Mouse (Mus musculus) hindbrain, embryonic 13.5 days (tissue): Measurements from ENCODE around the gene Btrc. TPM values are rescaled to one million over a fixed set of nuclear protein-coding genes. Genes with fewer than 3 reads are reported as not detected.
"Not testable (repeated sequence)": the region's sequence is repeated elsewhere in the genome, so short reads cannot be mapped to it uniquely, and the experiment has no call there.

ENCODE experiments used
- ATAC-seq: fragments of 200-750 bp; cut with Nextera tagmentation; 2 replicates; pipeline ENCODE4 v1.8.0; 2017; ENCODE audit warnings: moderate TSS enrichment; ENCODE audit not compliant: low FRiP score
- H3K27ac ChIP-seq: fragments of 300-500 bp; sonication (generic); 2 replicates; pipeline ENCODE4 v1.5.1; 2015; ENCODE audit warnings: inconsistent platforms, mild to moderate bottlenecking, moderate library complexity
- H3K27me3 ChIP-seq: fragments of 300-500 bp; sonication (generic); 2 replicates; pipeline ENCODE4 v1.6.1; 2015; ENCODE audit warnings: mild to moderate bottlenecking, inconsistent platforms
- H3K36me3 ChIP-seq: fragments of 300-500 bp; sonication (generic); 2 replicates; pipeline ENCODE4 v1.6.1; 2015; ENCODE audit warnings: mild to moderate bottlenecking, inconsistent platforms
- H3K4me1 ChIP-seq: fragments of 300-500 bp; sonication (generic); replicated peaks from 2 replicates; pipeline ENCODE4 v1.6.1; 2015; ENCODE audit warnings: inconsistent platforms
- H3K4me2 ChIP-seq: fragments of 300-500 bp; sonication (generic); 2 replicates; pipeline ENCODE4 v1.6.1; 2015; ENCODE audit warnings: inconsistent platforms, mild to moderate bottlenecking, moderate library complexity
- H3K4me3 ChIP-seq: fragments of 300-500 bp; sonication (generic); 2 replicates; pipeline ENCODE4 v1.5.1; 2015; ENCODE audit warnings: mild to moderate bottlenecking, inconsistent platforms
- H3K9ac ChIP-seq: fragments of 300-500 bp; sonication (generic); 2 replicates; pipeline ENCODE4 v1.6.1; 2015; ENCODE audit warnings: mild to moderate bottlenecking, inconsistent platforms
- H3K9me3 ChIP-seq: fragments of 300-500 bp; sonication (generic); 2 replicates; pipeline ENCODE4 v1.6.1; 2016; ENCODE audit warnings: inconsistent platforms
- WGBS: fragments of 180-500 bp; shearing (Covaris S2); methylation state at CpG from one replicate; pipeline ENCODE4 v1.1.7; 2015; 5-methylcytosine and 5-hydroxymethylcytosine counted together
- polyA plus RNA-seq: library from polyadenylated mRNA; unstranded; fragments of >200 nt; fragmentation: Nextera tagmentation; extraction: Ambion mirVana; gene quantifications from 2 replicates; pipeline ENCODE4 v1.2.1, GENCODE M21; 2015

Btrc gene
- polyA plus RNA-seq, 1 experiment from 2014 or later, result 71.6 TPM

- Histone ChIP-seq H3K27me3 (no peaks in the 10 kb centered on the region), H3K4me3 (no peak overlapping the region), H3K9me3 (no peaks in the 10 kb centered on the region), H3K4me2 (no peak overlapping the region), H3K36me3 (no peaks in the 10 kb centered on the region), H3K4me1 (peaks cover 11% of the 10 kb centered on the region), H3K9ac (no peak overlapping the region), H3K27ac (no peak overlapping the region)
- no peak for ATAC-seq
Observed at GRCm38 (mm10) chr19:45360486-45360885, 3.0 kb upstream of the Btrc start.

GRCm38 (mm10) chr19:45363933-45364391, 428 bp downstream of the Btrc start:
- WGBS, result under 1% methylated on average over 20 of the region's 20 CpGs
- Histone ChIP-seq H3K36me3 (no peaks in the 10 kb centered on the region), H3K9me3 (no peaks in the 10 kb centered on the region), H3K4me3 (peak overlapping the region; percentile 76), H3K4me2 (peak overlapping the region; percentile 70), H3K27ac (peak overlapping the region; percentile 97), H3K4me1 (peaks cover 28% of the 10 kb centered on the region), H3K9ac (peak overlapping the region; percentile 90), H3K27me3 (no peaks in the 10 kb centered on the region)
- ATAC-seq, result peak; percentile 91

GRCm38 (mm10) chr19:45366651-45367050, 3.1 kb downstream of the Btrc start:
- Histone ChIP-seq H3K4me3 (no peak overlapping the region), H3K4me1 (peaks cover 28% of the 10 kb centered on the region), H3K27ac (no peak overlapping the region), H3K4me2 (no peak overlapping the region), H3K9me3 (no peaks in the 10 kb centered on the region), H3K27me3 (no peaks in the 10 kb centered on the region), H3K9ac (no peak overlapping the region), H3K36me3 (peaks cover 4% of the 10 kb centered on the region; the same call in 1 of the 2 replicates)
- ATAC-seq, result no peak
- 89% methylated on average over 7 of the region's 7 CpGs for WGBS

- H3K36me3 ChIP-seq, result peaks cover 22% of the 10 kb centered on the region
- not testable (repeated sequence) for H3K9ac ChIP-seq, H3K4me1 ChIP-seq, H3K27me3 ChIP-seq, H3K27ac ChIP-seq, H3K4me2 ChIP-seq, H3K4me3 ChIP-seq, ATAC-seq, H3K9me3 ChIP-seq
- 97% methylated on average over 10 of the region's 10 CpGs for WGBS
Observed at GRCm38 (mm10) chr19:45384815-45385214, 21.3 kb downstream of the Btrc start.

GRCm38 (mm10) chr19:45388551-45388950, 25.0 kb downstream of the Btrc start:
- no peak for ATAC-seq
- no peak overlapping the region for H3K9ac ChIP-seq
- no peak overlapping the region for H3K4me3 ChIP-seq
- no peak overlapping the region for H3K4me2 ChIP-seq
- H3K4me1 ChIP-seq, result 0 out of 2 replicates have a peak, but pooled peaks cover 4% of the 10 kb centered on the region
- H3K9me3 ChIP-seq, result no peaks in the 10 kb centered on the region
- 67% methylated on average over 6 of the region's 6 CpGs for WGBS
- H3K27ac ChIP-seq, result no peak overlapping the region
- H3K36me3 ChIP-seq, result peaks cover 20% of the 10 kb centered on the region
- no peaks in the 10 kb centered on the region for H3K27me3 ChIP-seq

- no peak overlapping the region for H3K4me3 ChIP-seq
- H3K4me2 ChIP-seq, result no peak overlapping the region
- H3K27me3 ChIP-seq, result no peaks in the 10 kb centered on the region
- 77% methylated on average over 7 of the region's 7 CpGs for WGBS
- peak overlapping the region; percentile 26; the same call in 1 of the 2 replicates for H3K27ac ChIP-seq
- H3K36me3 ChIP-seq, result peaks cover 5% of the 10 kb centered on the region; the same call in 1 of the 2 replicates
- no peak overlapping the region for H3K9ac ChIP-seq
- peaks cover 5% of the 10 kb centered on the region for H3K4me1 ChIP-seq
- no peak for ATAC-seq
- no peaks in the 10 kb centered on the region for H3K9me3 ChIP-seq
Observed at GRCm38 (mm10) chr19:45394078-45394477, 30.5 kb downstream of the Btrc start.

GRCm38 (mm10) chr19:45411000-45411399, 47.5 kb downstream of the Btrc start:
- ATAC-seq, result no peak
- no peak overlapping the region for H3K9ac ChIP-seq
- no peak overlapping the region for H3K4me2 ChIP-seq
- H3K27ac ChIP-seq, result no peak overlapping the region
- no peaks in the 10 kb centered on the region for H3K27me3 ChIP-seq
- no peaks in the 10 kb centered on the region for H3K4me1 ChIP-seq
- WGBS, result 85% methylated on average over 2 of the region's 2 CpGs
- no peaks in the 10 kb centered on the region for H3K9me3 ChIP-seq
- no peak overlapping the region for H3K4me3 ChIP-seq
- 0 out of 2 replicates have a peak, but pooled peaks cover 3% of the 10 kb centered on the region for H3K36me3 ChIP-seq

GRCm38 (mm10) chr19:45412694-45413093, 49.2 kb downstream of the Btrc start:
- no peak for ATAC-seq
- Histone ChIP-seq H3K4me1 (no peaks in the 10 kb centered on the region), H3K27me3 (no peaks in the 10 kb centered on the region), H3K4me3 (no peak overlapping the region), H3K4me2 (no peak overlapping the region), H3K9me3 (no peaks in the 10 kb centered on the region), H3K36me3 (0 out of 2 replicates have a peak, but pooled peaks cover 3% of the 10 kb centered on the region), H3K9ac (no peak overlapping the region), H3K27ac (no peak overlapping the region)
- 92% methylated on average over 3 of the region's 3 CpGs for WGBS

- H3K9ac ChIP-seq, result no peak overlapping the region
- H3K27ac ChIP-seq, result no peak overlapping the region
- no peak for ATAC-seq
- H3K9me3 ChIP-seq, result no peaks in the 10 kb centered on the region
- WGBS, result 90% methylated on average over 3 of the region's 3 CpGs
- no peak overlapping the region for H3K4me3 ChIP-seq
- H3K36me3 ChIP-seq, result 0 out of 2 replicates have a peak, but pooled peaks cover 3% of the 10 kb centered on the region
- no peak overlapping the region for H3K4me2 ChIP-seq
- H3K4me1 ChIP-seq, result no peaks in the 10 kb centered on the region
- H3K27me3 ChIP-seq, result no peaks in the 10 kb centered on the region
Observed at GRCm38 (mm10) chr19:45413966-45414365, 50.4 kb downstream of the Btrc start.

- Histone ChIP-seq H3K36me3 (0 out of 2 replicates have a peak, but pooled peaks cover 3% of the 10 kb centered on the region), H3K4me3 (no peak overlapping the region), H3K27ac (no peak overlapping the region), H3K4me2 (no peak overlapping the region), H3K9ac (no peak overlapping the region), H3K9me3 (no peaks in the 10 kb centered on the region), H3K27me3 (no peaks in the 10 kb centered on the region), H3K4me1 (peaks cover 8% of the 10 kb centered on the region)
- ATAC-seq, result no peak
Observed at GRCm38 (mm10) chr19:45417601-45418000, 54.1 kb downstream of the Btrc start.

- no peaks in the 10 kb centered on the region for H3K9me3 ChIP-seq
- no peak overlapping the region for H3K9ac ChIP-seq
- no peaks in the 10 kb centered on the region for H3K27me3 ChIP-seq
- no peak overlapping the region for H3K27ac ChIP-seq
- H3K4me3 ChIP-seq, result no peak overlapping the region
- H3K36me3 ChIP-seq, result peaks cover 12% of the 10 kb centered on the region
- ATAC-seq, result no peak
- WGBS, result 25% methylated on average over 7 of the region's 7 CpGs
- peaks cover 12% of the 10 kb centered on the region for H3K4me1 ChIP-seq
- H3K4me2 ChIP-seq, result no peak overlapping the region
Observed at GRCm38 (mm10) chr19:45422276-45422675, 58.7 kb downstream of the Btrc start.

GRCm38 (mm10) chr19:45428146-45428545, 64.6 kb downstream of the Btrc start:
- H3K4me2 ChIP-seq, result no peak overlapping the region
- no peak overlapping the region for H3K9ac ChIP-seq
- peaks cover 13% of the 10 kb centered on the region for H3K4me1 ChIP-seq
- no peak overlapping the region for H3K27ac ChIP-seq
- H3K27me3 ChIP-seq, result no peaks in the 10 kb centered on the region
- 82% methylated on average over 4 of the region's 4 CpGs for WGBS
- no peak for ATAC-seq
- no peaks in the 10 kb centered on the region for H3K9me3 ChIP-seq
- peaks cover 12% of the 10 kb centered on the region for H3K36me3 ChIP-seq
- no peak overlapping the region for H3K4me3 ChIP-seq

GRCm38 (mm10) chr19:45430971-45431633, 67.6 kb downstream of the Btrc start:
- ATAC-seq, result no peak
- Histone ChIP-seq H3K4me2 (no peak overlapping the region), H3K36me3 (no peaks in the 10 kb centered on the region), H3K4me1 (peaks cover 20% of the 10 kb centered on the region), H3K4me3 (no peak overlapping the region), H3K27me3 (no peaks in the 10 kb centered on the region), H3K27ac (no peak overlapping the region), H3K9me3 (no peaks in the 10 kb centered on the region), H3K9ac (no peak overlapping the region)
- 84% methylated on average over 6 of the region's 6 CpGs for WGBS
